Mouse (Mus musculus) cortical plate, adult 2 months (tissue): ENCODE results near the gene Hist1h4f. TPM values are rescaled to one million over a fixed set of nuclear protein-coding genes. Genes with fewer than 3 reads are reported as not detected.
"Not testable (repeated sequence)": the region's sequence is repeated elsewhere in the genome, so short reads cannot be mapped to it uniquely, and the experiment has no call there.

Source experiments
- H3K27ac ChIP-seq: fragments of 200-500 bp; 2 replicates; pipeline ENCODE4 v1.5.1; 2012; ENCODE audit warnings: low read length, control low read depth, inconsistent platforms; ENCODE audit not compliant: insufficient read depth
- H3K4me1 ChIP-seq: fragments of 200-500 bp; 2 replicates; pipeline ENCODE4 v1.6.1; 2011; ENCODE audit warnings: low read length; ENCODE audit not compliant: control insufficient read depth, insufficient read depth
- H3K4me3 ChIP-seq: fragments of 200-500 bp; 2 replicates; pipeline ENCODE4 v1.5.1; 2011; ENCODE audit warnings: mild to moderate bottlenecking, low read length, control low read depth; ENCODE audit not compliant: insufficient read depth
- CTCF ChIP-seq: fragments of 200-500 bp; IDR thresholded peaks from 2 replicates; pipeline ENCODE4 v1.5.1; 2011; ENCODE audit warnings: mild to moderate bottlenecking, control low read depth, low read length; ENCODE audit not compliant: insufficient read depth; ENCODE audit errors: extremely low read depth
- POLR2A ChIP-seq: fragments of 200-500 bp; IDR thresholded peaks from 2 replicates; pipeline ENCODE4 v1.6.1; 2011; ENCODE audit warnings: mild to moderate bottlenecking, low read length, control low read depth; ENCODE audit not compliant: insufficient read depth; ENCODE audit errors: extremely low read depth
- polyA plus RNA-seq: library from polyadenylated mRNA; depleted of rRNA; stranded (reverse); fragments of >200 nt; gene quantifications from 2 replicates; pipeline ENCODE4 v1.2.3, GENCODE M21; 2012

Hist1h4f gene
- polyA plus RNA-seq, 1 experiment = 13.1 TPM

DNA sequence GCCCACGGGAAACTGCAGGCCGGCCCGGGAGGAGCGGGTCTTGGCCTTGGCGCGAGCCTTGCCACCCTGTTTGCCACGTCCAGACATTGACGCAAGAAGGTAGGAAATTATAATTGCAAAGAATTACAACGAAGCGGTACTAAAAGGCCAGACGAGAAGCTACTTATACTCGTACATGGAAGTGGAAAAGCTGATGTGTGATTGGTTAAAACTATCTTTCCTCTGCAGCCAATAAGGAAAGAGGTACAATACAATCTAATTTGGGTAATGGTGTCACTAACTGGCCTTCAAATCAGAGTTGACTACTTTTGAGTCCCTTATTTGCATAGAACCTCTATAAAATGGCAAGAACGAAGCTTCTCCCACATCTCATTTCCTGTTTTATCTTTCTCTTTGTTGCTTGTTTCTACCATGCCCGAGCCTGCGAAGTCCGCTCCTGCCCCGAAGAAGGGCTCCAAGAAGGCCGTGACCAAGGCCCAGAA, 19.6 kb upstream of the Hist1h4f start, which contains the start of the genes Hist1h2ae and Hist1h2bg:
Gene Hist1h2ae, minus strand, starts transcription at position 199 of the 482 bp plus-strand sequence.
Gene Hist1h2bg, plus strand, starts transcription at position 375 of the 482 bp plus-strand sequence.
- Histone ChIP-seq H3K4me1 (peaks cover 2% of the 10 kb centered on the region; the same call in 1 of the 2 replicates), H3K4me3 (peak within 1 kb of the TSS; percentile 69), H3K27ac (peak within 1 kb of the TSS; percentile 99)
- TF ChIP-seq CTCF (no peak), POLR2A (peak; percentile 75)

- H3K27ac ChIP-seq = peak overlapping the region; percentile 99
- H3K4me3 ChIP-seq = peak overlapping the region; percentile 69
- H3K4me1 ChIP-seq = not testable (repeated sequence)
These were observed 19.0 kb upstream of the Hist1h4f start for GRCm38 (mm10) chr13:23570261-23571021.

DNA sequence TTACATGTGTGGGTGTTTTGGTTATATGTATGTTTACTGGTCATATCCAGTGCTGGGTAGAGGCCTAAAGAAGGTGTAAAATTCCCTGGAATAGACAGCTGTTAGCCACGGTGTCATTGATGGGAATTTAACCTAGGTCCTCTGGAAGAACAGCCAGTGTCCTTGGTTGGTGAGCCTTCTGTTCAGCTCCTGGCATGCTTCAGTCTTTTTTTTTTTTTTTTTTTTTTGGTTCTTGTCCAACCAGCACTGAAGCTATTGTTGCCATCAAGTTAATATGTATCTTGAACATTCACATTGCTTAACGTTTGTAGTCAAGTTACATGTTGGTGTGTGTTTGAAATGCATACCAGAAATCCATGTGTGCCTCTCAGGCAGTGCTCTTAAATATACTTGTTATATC, 13.0 kb upstream of the Hist1h4f start:
- TF ChIP-seq CTCF (no peak), POLR2A (no peak)
- Histone ChIP-seq H3K27ac (no peak overlapping the region), H3K4me1 (no peaks in the 10 kb centered on the region), H3K4me3 (no peak overlapping the region)

DNA sequence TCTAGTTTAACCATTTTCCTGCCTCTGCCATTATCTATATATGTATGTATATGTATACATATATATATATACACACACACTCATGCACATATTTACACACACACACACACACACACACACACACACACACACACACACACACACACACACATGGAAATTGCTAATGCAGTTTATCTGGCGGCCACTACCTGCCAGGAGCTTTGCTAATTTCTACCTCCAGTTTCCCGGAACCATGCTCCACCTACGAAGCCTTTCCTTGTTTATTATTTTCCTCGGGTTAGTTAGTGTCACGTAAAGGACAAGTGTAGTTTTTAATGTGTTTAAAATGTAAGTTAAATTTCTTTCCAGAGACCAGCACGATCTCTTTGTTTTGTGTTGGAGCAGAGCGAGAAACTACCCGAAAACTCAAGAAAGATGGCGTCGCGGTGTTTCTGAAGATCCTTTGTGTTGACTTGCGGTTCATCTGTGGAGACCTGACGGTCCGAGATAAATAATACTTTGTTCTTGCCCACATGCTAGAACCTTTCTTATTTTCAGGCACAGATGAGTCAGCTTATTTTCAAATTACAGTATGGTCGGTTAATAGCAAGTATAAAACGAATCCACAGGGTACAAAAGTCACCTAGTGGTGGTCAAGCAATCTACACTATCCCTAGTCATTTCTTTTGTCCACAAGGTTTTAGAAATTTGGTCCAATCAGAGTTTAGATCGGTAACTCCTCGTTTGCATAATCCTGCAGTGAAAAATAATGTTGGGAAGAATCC, 11.4 kb upstream of the Hist1h4f start:
- no peak for TF ChIP-seq POLR2A
- TF ChIP-seq CTCF = no peak
- H3K4me1 ChIP-seq = no peaks in the 10 kb centered on the region
- H3K27ac ChIP-seq = peak overlapping the region; percentile 85
- H3K4me3 ChIP-seq = peak overlapping the region; percentile 7

DNA sequence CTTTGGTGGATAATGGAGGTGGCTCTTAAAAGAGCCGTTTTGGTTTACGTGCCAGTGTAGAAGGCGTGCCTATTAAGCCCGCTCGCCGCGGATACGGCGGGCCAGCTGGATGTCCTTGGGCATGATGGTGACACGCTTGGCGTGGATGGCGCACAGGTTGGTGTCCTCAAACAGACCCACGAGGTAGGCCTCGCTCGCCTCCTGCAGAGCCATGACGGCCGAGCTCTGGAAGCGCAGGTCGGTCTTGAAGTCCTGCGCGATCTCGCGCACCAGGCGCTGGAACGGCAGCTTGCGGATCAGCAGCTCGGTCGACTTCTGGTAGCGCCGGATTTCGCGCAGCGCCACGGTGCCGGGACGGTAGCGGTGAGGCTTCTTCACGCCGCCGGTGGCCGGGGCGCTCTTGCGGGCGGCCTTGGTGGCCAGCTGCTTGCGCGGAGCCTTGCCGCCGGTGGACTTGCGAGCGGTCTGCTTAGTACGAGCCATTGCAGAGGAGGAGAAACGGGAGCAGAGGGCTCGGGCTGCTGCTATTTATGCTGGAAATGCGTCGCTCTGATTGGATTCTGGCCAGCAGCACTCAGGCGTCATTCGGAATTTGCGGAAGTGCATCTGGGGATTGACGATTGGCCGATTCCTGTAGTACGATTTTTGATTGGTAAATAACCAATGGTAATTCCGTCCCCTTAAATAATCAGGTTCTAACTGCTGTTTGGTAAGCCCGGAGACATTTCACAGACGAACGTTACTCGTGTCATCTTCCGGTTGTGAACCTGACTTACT, 10.6 kb upstream of the Hist1h4f start, which contains the start of gene Hist1h3e:
Gene Hist1h3e, minus strand, starts transcription at position 487 of the 777 bp plus-strand sequence.
- TF ChIP-seq POLR2A = peak; percentile 99
- H3K4me3 ChIP-seq = peak within 1 kb of the TSS; percentile 7
- not testable (repeated sequence) for H3K4me1 ChIP-seq
- H3K27ac ChIP-seq = peak within 1 kb of the TSS; percentile 85

GRCm38 (mm10) chr13:23561531-23561882, 10.1 kb upstream of the Hist1h4f start:
- H3K27ac ChIP-seq = 0 out of 2 replicates have a peak overlapping the region, but pooled peaks have one; percentile 26
- H3K4me3 ChIP-seq = peak overlapping the region; percentile 7
- H3K4me1 ChIP-seq = not testable (repeated sequence)

DNA sequence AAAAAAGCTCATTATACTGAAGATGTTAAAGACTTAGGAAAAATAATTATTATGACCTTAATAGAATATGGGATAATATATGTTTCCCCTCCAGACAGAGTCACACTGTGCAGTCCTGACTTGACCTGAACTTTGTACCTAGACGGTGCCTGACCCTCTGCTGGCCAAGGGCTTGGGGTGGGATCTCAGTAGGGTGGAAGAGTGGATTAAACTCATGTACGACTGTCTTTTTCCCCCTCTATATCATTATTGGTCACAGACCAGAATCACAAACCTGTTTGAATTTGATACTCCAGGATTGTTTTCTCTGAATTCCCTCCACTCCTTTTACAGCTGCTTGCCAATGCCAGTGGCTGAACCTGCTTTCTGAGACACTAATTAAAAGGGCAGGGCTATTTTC, 9.3 kb upstream of the Hist1h4f start:
- not testable (repeated sequence) for H3K4me1 ChIP-seq, H3K4me3 ChIP-seq, H3K27ac ChIP-seq

DNA sequence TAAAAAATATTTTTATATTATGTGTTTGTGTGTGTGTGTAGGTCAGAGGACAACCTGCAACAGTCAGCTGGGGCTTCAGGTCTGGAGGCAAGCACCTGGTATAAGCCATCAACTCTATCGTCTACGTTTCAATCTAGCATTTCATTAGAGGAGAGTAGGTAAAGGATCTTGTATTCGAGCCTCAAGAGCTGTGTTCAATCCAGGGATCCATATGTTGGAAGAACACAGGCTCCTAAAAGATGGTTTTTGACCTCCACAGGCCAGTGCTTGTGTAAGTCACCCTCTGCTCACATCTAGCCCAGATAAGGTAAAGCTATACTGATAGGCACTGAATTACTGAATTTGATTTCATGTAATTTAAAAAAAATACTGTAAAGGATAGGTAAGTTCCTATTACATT, 5.5 kb upstream of the Hist1h4f start:
- H3K4me3 ChIP-seq = no peak overlapping the region; the same call in 1 of the 2 replicates
- no peak for TF ChIP-seq CTCF
- no peak for TF ChIP-seq POLR2A
- no peak overlapping the region for H3K27ac ChIP-seq
- no peaks in the 10 kb centered on the region; the same call in 1 of the 2 replicates for H3K4me1 ChIP-seq

DNA sequence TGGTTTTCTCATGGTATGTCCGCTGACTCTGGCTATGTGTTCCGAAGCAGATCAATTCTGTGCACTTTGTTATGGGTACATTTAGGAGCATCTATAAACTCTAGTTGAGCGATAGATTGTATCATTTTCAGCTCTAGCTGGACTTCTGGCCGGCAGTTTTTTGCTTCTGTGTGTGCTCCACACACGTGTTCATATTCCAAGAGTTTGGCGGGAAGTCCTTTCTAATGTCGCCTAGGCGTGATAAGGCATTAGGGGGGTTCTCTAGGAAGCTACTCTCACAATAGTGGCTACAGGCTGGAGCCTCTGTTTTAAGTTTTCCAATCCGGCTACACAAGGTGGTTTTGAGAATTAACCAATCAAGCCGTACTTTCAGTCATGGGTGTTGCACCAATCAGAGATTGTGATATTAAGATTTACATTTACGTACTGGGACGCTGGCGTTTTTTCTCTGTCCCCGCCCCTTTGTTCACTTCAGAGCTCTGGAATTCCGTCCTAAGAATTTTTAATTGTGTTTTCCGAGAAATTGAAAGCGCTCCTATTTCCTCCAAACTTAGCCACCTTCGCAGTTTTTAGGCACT, 4.5 kb upstream of the Hist1h4f start:
- TF ChIP-seq POLR2A (peak; percentile 75), CTCF (no peak)
- Histone ChIP-seq H3K4me3 (peak overlapping the region; percentile 85), H3K4me1 (no peaks in the 10 kb centered on the region; the same call in 1 of the 2 replicates), H3K27ac (peak overlapping the region; percentile 61; the same call in 1 of the 2 replicates)
